8 mouse cellular contexts compared by ENCODE assay signal in genomic region chr5:34286516-34286915, GRCm38 (mm10). TPM values are rescaled to one million over a fixed set of nuclear protein-coding genes. Genes with fewer than 3 reads are reported as not detected.
DNase-seq lines count a peak whose midpoint lies in the region; ATAC-seq and TF ChIP-seq lines count a peak whose summit lies in the region.

No protein-coding gene starts in this region.

- peaks cover 65% of the 10 kb centered on the region for H3K4me1 ChIP-seq in E14TG2a.4 (replicated peaks; ENCODE audit: low read depth, low read length)
- peaks cover 49% of the 10 kb centered on the region for H3K4me1 ChIP-seq in forebrain, embryonic 10.5 days
- peaks cover 24% of the 10 kb centered on the region for H3K4me1 ChIP-seq in liver, embryonic 13.5 days (replicated peaks)

- H3K36me3 ChIP-seq in E14TG2a.4 (ENCODE audit: insufficient read depth, low read length), result no peaks in the 10 kb centered on the region
- H3K36me3 ChIP-seq in forebrain, embryonic 10.5 days (replicated peaks), result no peaks in the 10 kb centered on the region
- no peaks in the 10 kb centered on the region for H3K36me3 ChIP-seq in liver, embryonic 13.5 days

- peak overlapping the region; percentile 85 for H3K4me3 ChIP-seq in E14TG2a.4 (replicated peaks; ENCODE audit: low read length)
- H3K4me3 ChIP-seq in forebrain, embryonic 10.5 days, result peak overlapping the region; percentile 75
- H3K4me3 ChIP-seq in liver, embryonic 13.5 days (replicated peaks), result peak overlapping the region; percentile 55

- no peak for TF ChIP-seq CTCF in E14TG2a.4 (conservative IDR thresholded peaks at IDR 0.05; ENCODE audit: low read length)

- no peak overlapping the region for H3K27ac ChIP-seq in forebrain, embryonic 10.5 days
- H3K27ac ChIP-seq in liver, embryonic 13.5 days, result no peak overlapping the region

- no peak overlapping the region for H3K9ac ChIP-seq in liver, embryonic 13.5 days

- no peaks in the 10 kb centered on the region for H3K9me3 ChIP-seq in E14TG2a.4 (ENCODE audit: low read length)
- H3K9me3 ChIP-seq in forebrain, embryonic 10.5 days, result no peaks in the 10 kb centered on the region
- H3K9me3 ChIP-seq in liver, embryonic 13.5 days (replicated peaks), result no peaks in the 10 kb centered on the region

- peak; percentile 46 for DNase-seq in cerebellum, adult 11 months
- DNase-seq in cerebellum, adult 8-10 months, result no peak
- no peak for DNase-seq in forebrain, embryonic 10.5 days (ENCODE audit: extremely low spot score, low spot score)
- DNase-seq in liver, embryonic 13.5 days, result no peak
- no peak for DNase-seq in frontal cortex, postnatal 10 days (ENCODE audit: low spot score in 2 of 2)
- DNase-seq in ovary, postnatal 36 days (ENCODE audit: low spot score), result no peak
- no peak for DNase-seq in frontal cortex, postnatal 14 days (ENCODE audit: low spot score in 2 of 2)

- WGBS in forebrain, embryonic 10.5 days, result 3% methylated on average over 11 of the region's 11 CpGs
- under 1% methylated on average over 11 of the region's 11 CpGs for WGBS in liver, embryonic 13.5 days (ENCODE audit: insufficient replicate concordance)

- H3K4me2 ChIP-seq in liver, embryonic 13.5 days, result peak overlapping the region; percentile 70

- peaks cover 36% of the 10 kb centered on the region for H3K27me3 ChIP-seq in E14TG2a.4 (ENCODE audit: insufficient read depth, low read length)
- peaks cover 83% of the 10 kb centered on the region for H3K27me3 ChIP-seq in forebrain, embryonic 10.5 days (ENCODE audit: poor library complexity, severe bottlenecking)
- peaks cover 78% of the 10 kb centered on the region for H3K27me3 ChIP-seq in liver, embryonic 13.5 days

- ATAC-seq in liver, embryonic 13.5 days (ENCODE audit: low read depth), result no peak

RNA-seq across cellular contexts. Expression of gene Zfyve28, which starts 1.7 kb away (rescaled TPM):
- 1.1 and 1.9 TPM in 2 replicates for polyA plus RNA-seq in forebrain, embryonic 10.5 days (2016; fragmentation: Nextera tagmentation; extraction: Ambion mirVana)
- polyA plus RNA-seq in liver, embryonic 13.5 days (2015; fragmentation: Nextera tagmentation; extraction: Ambion mirVana), result 0.02 TPM in 1 of 2 replicates, not detected in the other

RNA-seq across cellular contexts. Expression of gene Cfap99, which starts 1.9 kb away (rescaled TPM):
- polyA plus RNA-seq in forebrain, embryonic 10.5 days (2016; fragmentation: Nextera tagmentation; extraction: Ambion mirVana), result not detected in 2 replicates
- not detected in 2 replicates for polyA plus RNA-seq in liver, embryonic 13.5 days (2015; fragmentation: Nextera tagmentation; extraction: Ambion mirVana)

RNA-seq across cellular contexts. Expression of gene Rnf4, which starts 49.6 kb away (rescaled TPM):
- 206 and 209 TPM in 2 replicates for polyA plus RNA-seq in forebrain, embryonic 10.5 days (2016; fragmentation: Nextera tagmentation; extraction: Ambion mirVana)
- 79.1 and 89.1 TPM in 2 replicates for polyA plus RNA-seq in liver, embryonic 13.5 days (2015; fragmentation: Nextera tagmentation; extraction: Ambion mirVana)
